Mouse (Mus musculus): Measurements from ENCODE around the gene Cpeb2. TPM values are rescaled to one million over a fixed set of nuclear protein-coding genes. Genes with fewer than 3 reads are reported as not detected.

The Cpeb2 gene
- total and polyA plus RNA-seq, 2 experiments from 2014 or later, result 5.8 to 10.7 TPM

DNA sequence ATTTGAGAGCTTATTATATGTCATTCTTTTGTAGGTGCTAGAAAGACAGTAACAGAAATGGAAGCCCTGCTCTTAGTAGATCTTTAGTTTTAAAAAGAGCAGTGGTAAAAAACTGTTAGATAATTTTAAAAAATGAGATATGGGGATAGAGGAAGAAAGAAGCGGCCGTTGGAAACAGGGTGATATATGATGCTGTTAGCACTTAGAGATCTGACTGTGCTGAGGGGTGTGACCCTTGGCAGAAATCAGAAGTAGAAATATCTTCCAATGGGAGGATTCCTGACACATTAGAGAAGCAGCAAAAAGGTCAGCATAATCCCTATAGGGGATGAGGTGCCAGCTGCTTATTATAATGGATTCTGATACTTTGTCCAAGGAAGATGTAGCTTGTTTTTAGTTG is 24.5 kb downstream of the Cpeb2 start:
- no peak for ATAC-seq (ENCODE audit: insufficient read depth, low read depth)
- peaks cover 8% of the 10 kb centered on the region for H3K36me3 ChIP-seq (replicated peaks; ENCODE audit: control insufficient read depth, insufficient read depth, low read length)
- H3K27ac ChIP-seq (ENCODE audit: low read depth), result no peak overlapping the region
- H3K4me3 ChIP-seq (ENCODE audit: low read depth, low read length), result no peak overlapping the region
- 30% methylated on average over 2 of the region's 2 CpGs for WGBS
- 0 out of 2 replicates have a peak, but pooled peaks cover 13% of the 10 kb centered on the region for H3K4me1 ChIP-seq (ENCODE audit: control insufficient read depth, insufficient read depth)
- DNase-seq (ENCODE audit: low spot score), result no peak
- no peak overlapping the region for H3K4me2 ChIP-seq (ENCODE audit: low read depth, low read length)
- no peaks in the 10 kb centered on the region for H3K9me3 ChIP-seq (replicated peaks; ENCODE audit: control insufficient read depth, low read length)
- no peak for TF ChIP-seq CTCF (IDR thresholded peaks at IDR 0.05; ENCODE audit: low read depth)
- TF ChIP-seq EP300 (IDR thresholded peaks at IDR 0.05; ENCODE audit: low read depth), result no peak
- no peaks in the 10 kb centered on the region for H3K27me3 ChIP-seq (ENCODE audit: control insufficient read depth, insufficient read depth, low read length)
- H3K9ac ChIP-seq (replicated peaks; ENCODE audit: low read depth, low read length), result no peak overlapping the region

DNA sequence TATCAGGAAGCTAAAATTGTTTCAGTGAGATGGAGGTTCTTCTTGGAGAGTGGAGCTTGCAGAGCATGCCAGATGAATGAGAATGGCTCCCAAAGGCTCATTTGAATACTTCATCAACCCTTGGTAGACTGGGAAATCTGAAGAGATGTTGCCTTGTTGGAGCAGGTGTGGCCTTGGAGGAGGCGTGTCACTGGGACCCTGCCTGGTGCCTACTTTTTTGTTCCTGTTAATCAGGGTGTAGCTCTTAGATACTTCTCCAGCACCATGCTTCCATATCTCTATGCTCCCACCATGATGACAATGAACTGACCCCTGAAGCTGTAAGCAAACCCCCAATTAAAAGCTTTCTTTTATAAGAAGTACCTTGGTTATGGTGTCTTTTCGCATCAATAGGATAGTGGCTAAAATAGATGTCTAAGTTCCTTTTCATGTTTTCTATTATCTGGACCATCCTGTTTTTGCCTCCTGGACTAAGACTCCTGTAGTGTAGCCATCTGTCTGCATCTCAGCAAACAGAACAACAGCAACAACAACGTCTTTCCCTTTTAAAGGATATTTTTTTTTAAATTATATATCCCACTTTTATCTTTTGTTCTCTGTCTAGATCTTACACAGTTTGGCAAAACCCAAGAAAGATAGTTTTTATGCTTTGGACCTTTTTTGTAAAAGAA is 25.6 kb downstream of the Cpeb2 start:
- no peaks in the 10 kb centered on the region for H3K27me3 ChIP-seq (ENCODE audit: control insufficient read depth, insufficient read depth, low read length)
- no peak overlapping the region for H3K4me3 ChIP-seq (ENCODE audit: low read depth, low read length)
- no peak overlapping the region for H3K4me2 ChIP-seq (ENCODE audit: low read depth, low read length)
- H3K4me1 ChIP-seq (ENCODE audit: control insufficient read depth, insufficient read depth), result 0 out of 2 replicates have a peak, but pooled peaks cover 13% of the 10 kb centered on the region
- H3K36me3 ChIP-seq (replicated peaks; ENCODE audit: control insufficient read depth, insufficient read depth, low read length), result peaks cover 7% of the 10 kb centered on the region; the same call in 1 of the 2 replicates
- DNase-seq (ENCODE audit: low spot score) (no peak), ATAC-seq (ENCODE audit: insufficient read depth, low read depth) (no peak)
- no peak for TF ChIP-seq CTCF (IDR thresholded peaks at IDR 0.05; ENCODE audit: low read depth)
- TF ChIP-seq EP300 (IDR thresholded peaks at IDR 0.05; ENCODE audit: low read depth), result no peak
- H3K9me3 ChIP-seq (replicated peaks; ENCODE audit: control insufficient read depth, low read length), result no peaks in the 10 kb centered on the region
- H3K9ac ChIP-seq (replicated peaks; ENCODE audit: low read depth, low read length), result no peak overlapping the region
- H3K27ac ChIP-seq (ENCODE audit: low read depth), result no peak overlapping the region
- WGBS, result 90% methylated on average over 3 of the region's 3 CpGs

DNA sequence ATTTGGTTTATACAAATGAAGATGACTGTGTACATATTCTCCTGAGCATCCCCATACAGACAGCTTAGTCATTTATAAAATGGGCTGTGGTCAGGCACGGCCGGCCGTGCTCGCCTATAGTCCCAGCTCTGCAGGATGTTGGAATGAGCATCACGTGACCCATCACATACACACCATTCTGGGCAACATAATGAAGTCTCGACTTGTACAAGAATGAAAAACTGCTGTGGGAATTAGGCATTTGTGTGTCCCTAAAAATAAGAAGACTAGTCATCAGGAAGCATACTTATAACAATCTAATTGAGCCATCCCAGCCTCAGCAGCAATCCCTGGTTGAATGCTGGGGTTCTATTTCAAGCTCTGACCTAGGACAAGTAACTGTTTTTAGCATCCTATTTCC is 28.8 kb downstream of the Cpeb2 start:
- Histone ChIP-seq H3K4me3 (ENCODE audit: low read depth, low read length) (no peak overlapping the region), H3K27me3 (ENCODE audit: control insufficient read depth, insufficient read depth, low read length) (no peaks in the 10 kb centered on the region), H3K9me3 (replicated peaks; ENCODE audit: control insufficient read depth, low read length) (no peaks in the 10 kb centered on the region), H3K4me1 (ENCODE audit: control insufficient read depth, insufficient read depth) (0 out of 2 replicates have a peak, but pooled peaks cover 13% of the 10 kb centered on the region), H3K27ac (ENCODE audit: low read depth) (no peak overlapping the region), H3K4me2 (ENCODE audit: low read depth, low read length) (no peak overlapping the region), H3K36me3 (replicated peaks; ENCODE audit: control insufficient read depth, insufficient read depth, low read length) (peaks cover 16% of the 10 kb centered on the region), H3K9ac (replicated peaks; ENCODE audit: low read depth, low read length) (no peak overlapping the region)
- no peak for TF ChIP-seq EP300 (IDR thresholded peaks at IDR 0.05; ENCODE audit: low read depth)
- no peak for TF ChIP-seq CTCF (IDR thresholded peaks at IDR 0.05; ENCODE audit: low read depth)
- WGBS, result 50% methylated on average over 6 of the region's 6 CpGs
- DNase-seq (ENCODE audit: low spot score), result no peak
- ATAC-seq (ENCODE audit: insufficient read depth, low read depth), result no peak

- H3K4me1 ChIP-seq (ENCODE audit: control insufficient read depth, insufficient read depth), result 0 out of 2 replicates have a peak, but pooled peaks cover 9% of the 10 kb centered on the region
- DNase-seq (ENCODE audit: low spot score) (no peak), ATAC-seq (ENCODE audit: insufficient read depth, low read depth) (no peak)
- no peaks in the 10 kb centered on the region for H3K9me3 ChIP-seq (replicated peaks; ENCODE audit: control insufficient read depth, low read length)
- TF ChIP-seq CTCF (IDR thresholded peaks at IDR 0.05; ENCODE audit: low read depth) (no peak), EP300 (IDR thresholded peaks at IDR 0.05; ENCODE audit: low read depth) (no peak)
- 63% methylated on average over 4 of the region's 4 CpGs for WGBS
- no peak overlapping the region for H3K27ac ChIP-seq (ENCODE audit: low read depth)
- H3K9ac ChIP-seq (replicated peaks; ENCODE audit: low read depth, low read length), result no peak overlapping the region
- H3K4me2 ChIP-seq (ENCODE audit: low read depth, low read length), result no peak overlapping the region
- H3K27me3 ChIP-seq (ENCODE audit: control insufficient read depth, insufficient read depth, low read length), result no peaks in the 10 kb centered on the region
- no peak overlapping the region for H3K4me3 ChIP-seq (ENCODE audit: low read depth, low read length)
- peaks cover 13% of the 10 kb centered on the region; the same call in 1 of the 2 replicates for H3K36me3 ChIP-seq (replicated peaks; ENCODE audit: control insufficient read depth, insufficient read depth, low read length)
These were observed 31.0 kb downstream of the Cpeb2 start for GRCm38 (mm10) chr5:43263951-43264350.

DNA sequence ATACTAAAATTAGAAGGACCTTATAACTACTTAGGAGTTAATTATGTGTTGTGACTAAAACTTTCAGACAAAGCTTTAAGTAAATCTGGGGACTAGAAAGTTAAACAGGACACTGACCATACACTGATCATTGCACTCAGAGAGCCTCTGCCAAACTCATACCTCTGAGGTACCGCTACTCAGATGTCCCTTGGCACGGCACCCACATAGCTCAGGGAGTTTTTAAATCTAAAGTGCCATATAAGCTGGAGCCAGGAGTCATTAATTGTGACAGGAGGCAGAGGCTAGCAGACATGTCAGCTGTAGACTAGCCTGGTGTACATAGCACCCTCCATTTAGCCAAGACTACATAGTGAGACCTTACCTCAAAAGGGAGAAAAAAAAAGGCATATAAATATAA is 31.7 kb downstream of the Cpeb2 start:
- no peak for TF ChIP-seq CTCF (IDR thresholded peaks at IDR 0.05; ENCODE audit: low read depth)
- TF ChIP-seq EP300 (IDR thresholded peaks at IDR 0.05; ENCODE audit: low read depth), result no peak
- Histone ChIP-seq H3K9me3 (replicated peaks; ENCODE audit: control insufficient read depth, low read length) (no peaks in the 10 kb centered on the region), H3K4me3 (ENCODE audit: low read depth, low read length) (no peak overlapping the region), H3K9ac (replicated peaks; ENCODE audit: low read depth, low read length) (no peak overlapping the region), H3K36me3 (replicated peaks; ENCODE audit: control insufficient read depth, insufficient read depth, low read length) (peaks cover 19% of the 10 kb centered on the region), H3K27ac (ENCODE audit: low read depth) (no peak overlapping the region), H3K4me1 (ENCODE audit: control insufficient read depth, insufficient read depth) (0 out of 2 replicates have a peak, but pooled peaks cover 9% of the 10 kb centered on the region), H3K27me3 (ENCODE audit: control insufficient read depth, insufficient read depth, low read length) (no peaks in the 10 kb centered on the region), H3K4me2 (ENCODE audit: low read depth, low read length) (no peak overlapping the region)
- DNase-seq (ENCODE audit: low spot score) (no peak), ATAC-seq (ENCODE audit: insufficient read depth, low read depth) (no peak)
- WGBS, result 47% methylated on average over 2 of the region's 2 CpGs

- no peak overlapping the region for H3K4me3 ChIP-seq (ENCODE audit: low read depth, low read length)
- TF ChIP-seq EP300 (IDR thresholded peaks at IDR 0.05; ENCODE audit: low read depth) (no peak), CTCF (IDR thresholded peaks at IDR 0.05; ENCODE audit: low read depth) (no peak)
- no peaks in the 10 kb centered on the region for H3K4me1 ChIP-seq (ENCODE audit: control insufficient read depth, insufficient read depth)
- WGBS, result 94% methylated on average over 1 of the region's 1 CpGs
- H3K27ac ChIP-seq (ENCODE audit: low read depth), result no peak overlapping the region
- H3K27me3 ChIP-seq (ENCODE audit: control insufficient read depth, insufficient read depth, low read length), result no peaks in the 10 kb centered on the region
- H3K9me3 ChIP-seq (replicated peaks; ENCODE audit: control insufficient read depth, low read length), result no peaks in the 10 kb centered on the region
- H3K9ac ChIP-seq (replicated peaks; ENCODE audit: low read depth, low read length), result no peak overlapping the region
- ATAC-seq (ENCODE audit: insufficient read depth, low read depth), result no peak
- H3K36me3 ChIP-seq (replicated peaks; ENCODE audit: control insufficient read depth, insufficient read depth, low read length), result peaks cover 12% of the 10 kb centered on the region
- DNase-seq (ENCODE audit: low spot score), result no peak
- H3K4me2 ChIP-seq (ENCODE audit: low read depth, low read length), result no peak overlapping the region
These were observed 45.0 kb downstream of the Cpeb2 start for GRCm38 (mm10) chr5:43277982-43278381.

Data from heart, postnatal 0 days (tissue).